Mouse (Mus musculus) spleen, postnatal 0 days (tissue): Measurements from ENCODE around the gene E2f3. TPM values are rescaled to one million over a fixed set of nuclear protein-coding genes. Genes with fewer than 3 reads are reported as not detected.

ENCODE experiments used
- polyA plus RNA-seq: library from polyadenylated mRNA; unstranded; fragments of >200 nt; fragmentation: Nextera tagmentation; extraction: Ambion mirVana; gene quantifications from 2 replicates; pipeline ENCODE4 v1.2.1, GENCODE M21; 2015

Gene E2f3
- polyA plus RNA-seq, result 5.1 and 5.9 TPM in 2 replicates

GRCm38 (mm10) chr13:29985855-29986755 lies at the start of gene E2f3:
E2f3 (minus strand) TSS chr13:29986063.

Other genes with a start within 250 kb of the E2f3 start
- gene Cdkal1, start 130.4 kb downstream of the E2f3 start, polyA plus RNA-seq, result 11.8 and 12.7 TPM in 2 replicates
- gene Mboat1, start 150.4 kb upstream of the E2f3 start, polyA plus RNA-seq, result 4.1 and 5.0 TPM in 2 replicates